Mouse (Mus musculus) left cerebral cortex, postnatal 25 days (tissue): ENCODE results near the gene Zglp1. TPM values are rescaled to one million over a fixed set of nuclear protein-coding genes. Genes with fewer than 3 reads are reported as not detected.

Experiments used
- microRNA-seq, 2 experiments: library from miRNA; unstranded; fragments of <30 nt; microRNA quantifications; one replicate each; pipeline ENCODE4 v1.2.0; 2022
- total RNA-seq, 2 experiments: library from RNA; stranded (reverse); gene quantifications; 2 replicates each; pipeline ENCODE4 v1.2.3; 2021

Gene Zglp1
- total RNA-seq, 2 experiments from 2014 or later: 1.3 TPM; not detected in 1

Small RNA genes lying within 50 kb of the gene (microRNA-seq; reads per million reads assigned to microRNA genes)
- 0 to 0.34 reads per million in 2 experiments for gene Mir1900
- gene Mir7082: 0 to 2.4 reads per million in 2 experiments

Other genes starting within 250 kb of the Zglp1 start
- gene Rdh8, start 248.6 kb downstream of the Zglp1 start, total RNA-seq: not detected
- 10 to 100 TPM; 60.1 to 69.1 TPM for gene A230050P20Rik, start 198.5 kb downstream of the Zglp1 start, total RNA-seq
- 10 to 100 TPM in 1 of 2 experiments, 1 to 10 TPM in 1; 9.0 to 10.2 TPM for gene Angptl6, start 187.4 kb downstream of the Zglp1 start, total RNA-seq
- 10 to 100 TPM; 19.9 to 21.1 TPM for gene Ppan, start 178.9 kb downstream of the Zglp1 start, total RNA-seq
- 100 to 1,000 TPM; 113 to 123 TPM for gene Eif3g, start 168.5 kb downstream of the Zglp1 start, total RNA-seq
- gene Dnmt1, start 107.2 kb downstream of the Zglp1 start, total RNA-seq: 10 to 100 TPM; 40.0 to 42.9 TPM
- 1 to 10 TPM; 2.2 to 2.8 TPM for gene S1pr2, start 90.3 kb downstream of the Zglp1 start, total RNA-seq
- gene Mrpl4, start 64.4 kb downstream of the Zglp1 start, total RNA-seq: 10 to 100 TPM; 61.5 to 64.2 TPM
- 1 to 10 TPM; 3.3 to 3.5 TPM for gene Icam1, start 51.1 kb downstream of the Zglp1 start, total RNA-seq
- gene Icam4, start 37.7 kb downstream of the Zglp1 start, total RNA-seq: 1 to 10 TPM in 1 of 2 experiments, under 1 TPM in 1; 0.80 to 1.1 TPM
- 100 to 1,000 TPM; 236 to 267 TPM for gene Icam5, start 35.0 kb downstream of the Zglp1 start, total RNA-seq
- gene Gm49373, start 6.0 kb upstream of the Zglp1 start, total RNA-seq: 1 to 10 TPM; 1.5 to 2.6 TPM
- gene Fdx1l, start 6.5 kb upstream of the Zglp1 start, total RNA-seq: 10 to 100 TPM; 59.2 to 63.0 TPM
- 1 to 10 TPM; 1.6 to 3.0 TPM for gene Gm38431, start 24.9 kb upstream of the Zglp1 start, total RNA-seq
- 10 to 100 TPM; 26.4 to 27.9 TPM for gene Raver1, start 24.9 kb upstream of the Zglp1 start, total RNA-seq
- 10 to 100 TPM; 11.6 to 12.7 TPM for gene Tyk2, start 64.2 kb upstream of the Zglp1 start, total RNA-seq
- gene Cdc37, start 82.9 kb upstream of the Zglp1 start, total RNA-seq: 100 to 1,000 TPM; 144 to 153 TPM
- gene Pde4a, start 98.6 kb upstream of the Zglp1 start, total RNA-seq: 10 to 100 TPM; 88.9 to 94.4 TPM
- 10 to 100 TPM; 49.2 to 51.0 TPM for gene Keap1, start 172.3 kb upstream of the Zglp1 start, total RNA-seq
- 1 to 10 TPM; 7.8 to 8.3 TPM for gene S1pr5, start 181.3 kb upstream of the Zglp1 start, total RNA-seq
- 10 to 100 TPM; 40.7 to 49.2 TPM for gene Atg4d, start 198.2 kb upstream of the Zglp1 start, total RNA-seq
- 10 to 100 TPM; 34.6 to 35.7 TPM for gene Kri1, start 220.9 kb upstream of the Zglp1 start, total RNA-seq
- gene Cdkn2d, start 224.3 kb upstream of the Zglp1 start, total RNA-seq: 10 to 100 TPM; 54.4 to 58.4 TPM
- 1 to 10 TPM in 1 of 2 experiments, under 1 TPM in 1; 0.89 to 1.3 TPM for gene Ap1m2, start 245.2 kb upstream of the Zglp1 start, total RNA-seq